Comparison of ENCODE assay signal across 10 mouse cellular contexts in genomic region chr1:66655119-66655746, GRCm38 (mm10). TPM values are rescaled to one million over a fixed set of nuclear protein-coding genes. Genes with fewer than 3 reads are reported as not detected.
DNase-seq lines count a peak whose midpoint lies in the region; ATAC-seq and TF ChIP-seq lines count a peak whose summit lies in the region.
"Had no signal": no experiment of that assay in that cellular context is flagged by ENCODE, and none has a peak within 500 bp of the region (broad histone marks: within the 10 kb centered on the region; RNA-seq: fewer than 3 reads in every experiment).

No protein-coding gene starts in this region.

- no peak overlapping the region for H3K27ac ChIP-seq in embryonic facial prominence, embryonic 14.5 days (replicated peaks; ENCODE audit: low read depth, low read length)
- H3K27ac ChIP-seq in hindbrain, embryonic 12.5 days, result peak overlapping the region; percentile 66
- no peak overlapping the region for H3K27ac ChIP-seq in neural tube, embryonic 12.5 days
- H3K27ac ChIP-seq in thymus, adult 2 months (ENCODE audit: control insufficient read depth, insufficient read depth, low read length), result no peak overlapping the region
- H3K27ac ChIP-seq: heart, embryonic 13.5 days; kidney, postnatal 0 days had no signal

- no peak for TF ChIP-seq POLR2A in thymus, adult 2 months (IDR thresholded peaks at IDR 0.05; ENCODE audit: control insufficient read depth, extremely low read depth, insufficient read depth, low read length, poor library complexity)

- peak overlapping the region; percentile 40 for H3K4me3 ChIP-seq in megakaryocyte, embryonic 14.5 days (replicated peaks)
- H3K4me3 ChIP-seq in embryonic facial prominence, embryonic 14.5 days (ENCODE audit: low read depth, low read length), result no peak overlapping the region
- no peak overlapping the region for H3K4me3 ChIP-seq in hindbrain, embryonic 12.5 days
- H3K4me3 ChIP-seq in neural tube, embryonic 12.5 days, result no peak overlapping the region
- no peak overlapping the region for H3K4me3 ChIP-seq in thymus, adult 2 months (ENCODE audit: control insufficient read depth, insufficient read depth, low read length)
- H3K4me3 ChIP-seq: heart, embryonic 13.5 days had no signal

- ATAC-seq in megakaryocyte, adult 5-6 weeks (ENCODE audit: poor library complexity, severe bottlenecking), result no peak
- ATAC-seq in embryonic facial prominence, embryonic 14.5 days (ENCODE audit: low read depth), result peak; percentile 74; the same call in 1 of the 2 replicates
- peak; percentile 98 for ATAC-seq in hindbrain, embryonic 12.5 days (ENCODE audit: low FRiP score)
- peak; percentile 99 for ATAC-seq in neural tube, embryonic 12.5 days (ENCODE audit: low FRiP score, low read depth)

- H3K4me1 ChIP-seq in megakaryocyte, embryonic 14.5 days, result no peaks in the 10 kb centered on the region
- no peaks in the 10 kb centered on the region for H3K4me1 ChIP-seq in embryonic facial prominence, embryonic 14.5 days (ENCODE audit: control insufficient read depth, insufficient read depth, low read length)
- peaks cover 8% of the 10 kb centered on the region for H3K4me1 ChIP-seq in hindbrain, embryonic 12.5 days
- peaks cover 7% of the 10 kb centered on the region for H3K4me1 ChIP-seq in neural tube, embryonic 12.5 days
- no peaks in the 10 kb centered on the region for H3K4me1 ChIP-seq in thymus, adult 2 months (replicated peaks; ENCODE audit: control insufficient read depth, insufficient read depth, low read length)
- H3K4me1 ChIP-seq: heart, embryonic 13.5 days had no signal

- no peak overlapping the region for H3K9ac ChIP-seq in embryonic facial prominence, embryonic 14.5 days (ENCODE audit: low read depth, low read length)
- no peak overlapping the region for H3K9ac ChIP-seq in hindbrain, embryonic 12.5 days
- H3K9ac ChIP-seq in neural tube, embryonic 12.5 days, result no peak overlapping the region
- H3K9ac ChIP-seq: heart, embryonic 13.5 days had no signal

- no peaks in the 10 kb centered on the region for H3K27me3 ChIP-seq in megakaryocyte, embryonic 14.5 days (replicated peaks)
- H3K27me3 ChIP-seq in embryonic facial prominence, embryonic 14.5 days (replicated peaks; ENCODE audit: control insufficient read depth, insufficient read depth, low read length), result no peaks in the 10 kb centered on the region
- no peaks in the 10 kb centered on the region for H3K27me3 ChIP-seq in hindbrain, embryonic 12.5 days
- no peaks in the 10 kb centered on the region for H3K27me3 ChIP-seq in neural tube, embryonic 12.5 days (replicated peaks)
- H3K27me3 ChIP-seq in thymus, adult 2 months (ENCODE audit: control insufficient read depth, insufficient read depth, low read length), result no peaks in the 10 kb centered on the region
- H3K27me3 ChIP-seq: heart, embryonic 13.5 days had no signal

- WGBS in embryonic facial prominence, embryonic 14.5 days, result 63% methylated on average over 4 of the region's 4 CpGs
- 39% methylated on average over 4 of the region's 4 CpGs for WGBS in hindbrain, embryonic 12.5 days
- WGBS in neural tube, embryonic 12.5 days, result 38% methylated on average over 4 of the region's 4 CpGs
- WGBS in thymus, adult 2 months, result 83% methylated on average over 4 of the region's 4 CpGs

- H3K4me2 ChIP-seq in embryonic facial prominence, embryonic 14.5 days (ENCODE audit: low read depth, low read length), result no peak overlapping the region
- H3K4me2 ChIP-seq in hindbrain, embryonic 12.5 days (replicated peaks), result no peak overlapping the region
- no peak overlapping the region for H3K4me2 ChIP-seq in neural tube, embryonic 12.5 days (replicated peaks)
- H3K4me2 ChIP-seq: heart, embryonic 13.5 days had no signal

- no peaks in the 10 kb centered on the region for H3K9me3 ChIP-seq in megakaryocyte, embryonic 14.5 days
- no peaks in the 10 kb centered on the region for H3K9me3 ChIP-seq in embryonic facial prominence, embryonic 14.5 days (ENCODE audit: control insufficient read depth, low read length)
- no peaks in the 10 kb centered on the region for H3K9me3 ChIP-seq in hindbrain, embryonic 12.5 days (replicated peaks)
- H3K9me3 ChIP-seq in neural tube, embryonic 12.5 days, result no peaks in the 10 kb centered on the region
- H3K9me3 ChIP-seq: heart, embryonic 13.5 days had no signal

- peak; percentile 31 for DNase-seq in embryonic facial prominence, embryonic 14.5 days (ENCODE audit: low spot score)
- DNase-seq in thymus, adult 2 months, result no peak
- no peak for DNase-seq in urinary bladder, postnatal 10 days (ENCODE audit: low spot score)
- DNase-seq: lung, adult 18-20 months had no signal

- no peak for TF ChIP-seq CTCF in thymus, adult 2 months (IDR thresholded peaks at IDR 0.05; ENCODE audit: borderline replicate concordance, control insufficient read depth, extremely low read depth, insufficient read depth, low read length, poor library complexity)

- no peaks in the 10 kb centered on the region for H3K36me3 ChIP-seq in megakaryocyte, embryonic 14.5 days (replicated peaks; ENCODE audit: low read length)
- H3K36me3 ChIP-seq in embryonic facial prominence, embryonic 14.5 days (ENCODE audit: control insufficient read depth, insufficient read depth, low read length), result no peaks in the 10 kb centered on the region
- H3K36me3 ChIP-seq in hindbrain, embryonic 12.5 days, result no peaks in the 10 kb centered on the region
- H3K36me3 ChIP-seq in neural tube, embryonic 12.5 days, result no peaks in the 10 kb centered on the region
- H3K36me3 ChIP-seq in thymus, adult 2 months (ENCODE audit: control insufficient read depth, insufficient read depth, low read length), result no peaks in the 10 kb centered on the region
- H3K36me3 ChIP-seq: heart, embryonic 13.5 days had no signal

RNA-seq across cellular contexts. Expression of gene Rpe, which starts 45.4 kb away (rescaled TPM):
- 8.4 and 8.7 TPM in 2 replicates for polyA plus RNA-seq in megakaryocyte, embryonic 14.5 days (2012; ENCODE audit: insufficient read depth, low replicate concordance)
- total RNA-seq in megakaryocyte, adult 5-6 weeks (2015), result 52.5 and 61.6 TPM in 2 replicates
- total RNA-seq in megakaryocyte, adult 5-6 weeks (2017), result 55.9 and 58.9 TPM in 2 replicates
- polyA plus RNA-seq in embryonic facial prominence, embryonic 14.5 days (2014; fragmentation: Nextera tagmentation; extraction: Ambion mirVana), result 48.6 and 49.9 TPM in 2 replicates
- 48.4 and 51.4 TPM in 2 replicates for polyA plus RNA-seq in hindbrain, embryonic 12.5 days (2016; fragmentation: Nextera tagmentation; extraction: Ambion mirVana)
- polyA plus RNA-seq in neural tube, embryonic 12.5 days (2016; fragmentation: Nextera tagmentation; extraction: Ambion mirVana), result 44.0 and 46.9 TPM in 2 replicates
- polyA plus RNA-seq in thymus, adult 2 months (2012; rRNA removed), result 22.5 and 23.6 TPM in 2 replicates
